Mouse (Mus musculus) Patski (cell line): Measurements from ENCODE around the gene Scfd2. TPM values are rescaled to one million over a fixed set of nuclear protein-coding genes. Genes with fewer than 3 reads are reported as not detected.

Experiments used
- ATAC-seq: fragments of 100-300 bp; one replicate; pipeline ENCODE4 v1.8.0; 2021
- CTCF ChIA-PET: fragments of 350-600 bp; sonication (Branson Sonifier 250); formaldehyde crosslinking; loops from one replicate; lab custom pipeline; 2022; ENCODE audit warnings: inconsistent platforms; lab: Charles Lee
- POLR2A ChIA-PET: fragments of 350-600 bp; sonication (Branson Sonifier 250); formaldehyde crosslinking; loops from one replicate; lab custom pipeline; 2022; ENCODE audit warnings: antibody characterized with exemption, inconsistent platforms; lab: Charles Lee
- DNase-seq: peaks from one replicate; pipeline ENCODE4 v3.0.0-alpha.2; 2011; ENCODE audit warnings: low read depth, low spot score
- H3K27me3 ChIP-seq: fragments of 371-371 bp; one replicate; pipeline ENCODE4 v1.5.1; 2021
- CTCF ChIP-seq: fragments of 100-300 bp; IDR thresholded peaks from one replicate; pipeline ENCODE4 v1.5.1; 2021
- in situ Hi-C: fragments of 300-500 bp; cut with MboI; formaldehyde crosslinking; loops from 3 replicates; pipeline ENCODE4 v1.11.1; 2018; ENCODE audit warnings: low pct_unique_long_range_greater_than_20kb, mixed read lengths
- polyA plus RNA-seq: library from polyadenylated mRNA; unstranded; gene quantifications from one replicate; pipeline ENCODE4 v1.2.3, GENCODE M21; 2021

Scfd2 gene
- polyA plus RNA-seq, 1 experiment from 2014 or later, result 8.6 TPM

DNA sequence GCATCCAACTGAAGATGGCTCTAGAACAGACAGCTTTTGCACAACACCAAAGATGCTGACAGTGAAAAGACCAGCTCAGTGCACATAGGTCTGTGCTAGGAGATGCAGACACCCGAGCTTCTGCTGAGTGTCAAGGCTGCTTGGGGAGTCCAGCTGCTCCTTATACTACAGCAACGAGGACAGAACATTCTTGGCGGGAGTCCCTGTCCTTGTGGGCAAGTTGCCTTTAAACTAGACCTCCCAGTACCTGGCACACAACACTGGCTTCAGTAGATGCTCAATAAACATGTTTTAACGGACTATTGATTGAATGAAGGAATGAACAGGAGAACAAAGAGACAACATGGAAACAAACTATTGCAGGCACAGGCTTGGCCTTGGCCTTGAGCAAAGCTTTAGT is 226.8 kb downstream of the Scfd2 start:
- DNase-seq (no peak), ATAC-seq (no peak)
- H3K27me3 ChIP-seq, result no peaks in the 10 kb centered on the region
- in situ Hi-C loops, result loop anchor here (25.0 kb wide), 1 partner anchor 308 kb away; no protein-coding TSS in a partner anchor
- ChIA-PET POLR2A (no interaction called here), CTCF (no interaction called here)
- no peak for TF ChIP-seq CTCF

DNA sequence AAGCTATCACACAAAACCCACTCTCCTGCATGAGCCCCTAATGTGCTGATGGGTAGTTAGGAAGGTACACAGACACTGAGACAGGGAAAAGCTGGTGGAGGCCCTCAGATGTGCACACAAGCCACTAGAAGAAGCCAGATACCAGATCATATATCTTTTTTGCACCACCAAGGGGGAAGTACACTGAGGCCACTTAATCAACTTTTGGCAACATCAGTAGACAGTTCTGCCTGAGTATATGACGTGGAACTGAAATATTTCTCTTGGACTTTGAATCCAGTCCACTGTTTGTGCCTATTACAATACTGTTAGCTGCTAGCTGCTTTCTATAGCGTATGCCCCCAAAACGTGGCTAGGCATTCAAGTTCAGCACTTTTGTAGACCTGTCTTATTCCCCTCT is 229.2 kb downstream of the Scfd2 start:
- no peaks in the 10 kb centered on the region for H3K27me3 ChIP-seq
- no peak for DNase-seq
- ATAC-seq, result no peak
- ChIA-PET POLR2A (no interaction called here), CTCF (interaction anchor here (1.6 to 1.9 kb wide), 2 partner anchors 9 to 854 kb away, joined by 5 to 9 read pairs; no protein-coding TSS in a partner anchor)
- no peak for TF ChIP-seq CTCF
- in situ Hi-C loops, result loop anchor here (25.0 kb wide), 1 partner anchor 310 kb away; no protein-coding TSS in a partner anchor

DNA sequence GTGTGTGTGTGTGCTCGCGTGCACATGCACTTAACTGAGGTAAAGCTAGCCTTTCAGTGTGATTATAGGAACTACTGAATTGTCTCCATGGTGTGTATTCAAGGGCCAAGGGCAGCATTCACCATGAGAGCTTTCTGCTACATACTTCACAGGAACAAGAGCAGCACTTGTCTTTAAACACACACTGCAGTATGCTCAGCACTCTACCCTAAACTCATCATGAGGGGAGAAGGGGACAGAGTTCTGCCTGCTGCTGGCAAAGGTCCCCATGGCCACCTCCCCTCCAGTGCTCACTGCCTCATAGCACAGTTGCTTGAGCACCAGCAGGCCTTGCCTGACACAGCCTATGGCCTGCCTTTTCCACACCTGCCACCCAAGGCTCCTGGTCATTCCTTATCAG is 230.1 kb downstream of the Scfd2 start:
- no peak for DNase-seq
- POLR2A ChIA-PET, result interaction anchor here (0.6 kb wide), 1 partner anchor 13 kb away, joined by 4 read pairs; no protein-coding TSS in a partner anchor
- in situ Hi-C loops, result loop anchor here (25.0 kb wide), 1 partner anchor 311 kb away; no protein-coding TSS in a partner anchor
- ATAC-seq, result no peak
- TF ChIP-seq CTCF, result no peak
- CTCF ChIA-PET, result interaction anchor here (1.3 to 1.9 kb wide), 3 partner anchors 10 to 308 kb away, joined by 4 to 9 read pairs (median 4); no protein-coding TSS in a partner anchor
- H3K27me3 ChIP-seq, result no peaks in the 10 kb centered on the region

DNA sequence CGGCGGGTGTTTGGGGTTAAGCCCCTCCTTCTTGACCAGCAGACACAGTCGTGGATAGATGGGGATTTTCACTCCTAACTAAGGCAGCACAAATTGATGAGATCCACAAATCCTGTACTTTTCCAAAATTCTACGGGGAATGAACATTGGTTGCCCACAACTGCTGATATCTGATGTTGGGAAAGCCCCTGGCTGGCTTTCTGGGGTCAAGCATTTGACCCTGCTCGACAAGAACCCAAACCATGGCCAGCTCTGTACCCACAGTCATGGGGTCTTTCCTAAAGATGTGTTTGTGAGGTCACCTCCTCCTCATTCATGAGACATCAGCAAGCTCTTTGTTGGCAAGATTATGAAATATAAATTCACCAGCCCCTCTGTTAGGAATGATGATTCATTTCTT is 230.6 kb downstream of the Scfd2 start:
- no peaks in the 10 kb centered on the region for H3K27me3 ChIP-seq
- no peak for TF ChIP-seq CTCF
- ATAC-seq, result no peak
- in situ Hi-C loops, result loop anchor here (25.0 kb wide), 1 partner anchor 311 kb away; no protein-coding TSS in a partner anchor
- ChIA-PET CTCF (interaction anchor here (0.6 to 1.3 kb wide), 3 partner anchors 10 to 307 kb away, joined by 3 to 4 read pairs (median 4); no protein-coding TSS in a partner anchor), POLR2A (interaction anchor here (0.6 kb wide), 1 partner anchor 12 kb away, joined by 4 read pairs; no protein-coding TSS in a partner anchor)
- DNase-seq, result no peak

DNA sequence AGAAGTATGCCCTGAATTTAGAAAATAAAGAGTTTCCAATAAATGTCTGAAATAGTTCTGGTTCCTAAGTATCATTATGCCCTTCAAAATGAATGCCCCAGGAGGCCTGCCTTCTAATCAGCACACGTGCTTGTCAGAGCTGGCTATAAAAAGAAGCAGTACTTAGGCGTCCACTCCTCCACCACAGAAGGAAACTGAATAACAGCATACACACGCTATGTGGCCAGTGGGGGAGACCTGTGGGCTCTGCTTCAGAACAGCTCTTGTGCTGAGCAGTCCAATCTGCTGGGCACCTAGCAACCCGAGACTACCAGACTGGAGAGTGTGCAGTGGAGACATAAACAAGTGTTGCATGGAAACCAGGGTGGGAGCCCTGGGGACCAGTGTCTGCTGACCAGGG is 231.4 kb downstream of the Scfd2 start:
- in situ Hi-C loops, result loop anchor here (25.0 kb wide), 1 partner anchor 312 kb away; no protein-coding TSS in a partner anchor
- ATAC-seq, result no peak
- no peaks in the 10 kb centered on the region for H3K27me3 ChIP-seq
- no peak for TF ChIP-seq CTCF
- CTCF ChIA-PET, result no interaction called here
- POLR2A ChIA-PET, result no interaction called here
- DNase-seq, result no peak

DNA sequence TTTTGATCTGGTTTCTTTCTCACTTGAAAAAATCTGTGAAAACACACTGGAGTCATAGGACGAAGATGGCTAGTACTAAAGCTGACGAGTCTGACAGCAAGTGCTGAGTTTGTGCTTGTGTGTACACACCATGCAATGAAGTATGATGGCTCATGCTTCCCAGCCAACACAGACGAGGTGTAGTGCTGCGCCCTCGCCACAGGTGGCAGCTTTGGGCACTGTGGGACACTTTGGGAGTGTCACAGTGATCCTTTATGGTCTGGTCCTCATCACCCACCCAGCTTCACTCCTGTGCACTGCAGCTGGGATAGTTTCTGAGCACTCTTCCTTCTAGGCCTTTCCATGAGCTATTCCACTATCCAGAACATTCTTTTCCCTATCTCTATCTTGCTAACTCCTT is 234.4 kb downstream of the Scfd2 start:
- in situ Hi-C loops, result no loop called here

DNA sequence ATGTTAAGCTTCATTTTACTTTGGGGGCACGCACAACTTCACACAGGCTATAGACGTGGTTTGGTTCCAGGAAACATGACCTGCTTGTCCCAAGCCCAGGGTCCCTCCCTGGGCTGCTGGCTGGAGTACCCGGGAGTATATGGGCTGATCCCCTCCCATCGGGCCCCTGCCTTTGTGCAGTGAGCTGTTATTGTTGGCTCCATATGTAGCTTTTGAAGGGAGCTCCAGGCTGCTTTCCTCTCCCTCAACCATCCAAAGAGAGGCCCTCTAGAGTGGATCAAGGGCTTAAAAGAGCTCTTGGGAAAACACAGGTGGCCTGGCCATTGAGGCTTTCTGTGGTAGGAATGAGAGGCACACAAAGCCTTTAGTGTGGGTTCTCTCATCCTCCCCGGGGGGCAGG is 235.5 kb downstream of the Scfd2 start:
- ChIA-PET CTCF (interaction anchor here (0.7 to 3.1 kb wide), 6 partner anchors 10 to 442 kb away, joined by 3 to 15 read pairs (median 4); no protein-coding TSS in a partner anchor), POLR2A (interaction anchor here (0.5 to 1.2 kb wide), 2 partner anchors 15 to 68 kb away, joined by 3 read pairs; no protein-coding TSS in a partner anchor)
- DNase-seq, result no peak
- H3K27me3 ChIP-seq, result no peaks in the 10 kb centered on the region
- ATAC-seq, result no peak
- in situ Hi-C loops, result no loop called here
- no peak for TF ChIP-seq CTCF

More for the DNA sequence above, 234.4 kb downstream of the Scfd2 start:
- no peak for ATAC-seq
- no peak for DNase-seq
- TF ChIP-seq CTCF, result no peak
- CTCF ChIA-PET, result no interaction called here
- H3K27me3 ChIP-seq, result no peaks in the 10 kb centered on the region
- POLR2A ChIA-PET, result interaction anchor here (0.6 kb wide), 1 partner anchor 862 kb away, joined by 3 read pairs; no protein-coding TSS in a partner anchor

DNA sequence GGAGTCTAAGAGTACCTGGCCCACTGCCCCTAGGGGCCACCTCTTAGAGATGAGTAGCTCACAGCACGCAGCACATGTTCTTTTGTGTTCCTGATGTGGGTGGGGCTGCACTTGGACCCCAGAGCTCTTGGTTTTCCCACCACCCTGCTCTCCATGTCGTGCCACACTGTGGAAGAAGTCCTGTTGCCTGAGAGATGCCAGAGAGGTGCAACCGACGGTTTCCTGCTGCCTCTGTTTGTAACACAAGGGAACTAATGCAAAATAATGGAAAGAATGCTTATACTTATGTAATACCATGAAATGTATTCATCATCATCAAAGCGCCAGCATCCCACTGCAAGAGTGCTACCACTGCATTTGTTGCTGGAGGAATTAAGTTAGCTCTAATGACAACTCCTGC is 238.0 kb downstream of the Scfd2 start:
- H3K27me3 ChIP-seq, result no peaks in the 10 kb centered on the region
- in situ Hi-C loops, result no loop called here
- TF ChIP-seq CTCF, result no peak
- POLR2A ChIA-PET, result interaction anchor here (2.0 kb wide), 1 partner anchor 8 kb away, joined by 5 read pairs; no protein-coding TSS in a partner anchor
- CTCF ChIA-PET, result interaction anchor here (1.8 to 3.1 kb wide), 2 partner anchors 10 to 18 kb away, joined by 7 to 15 read pairs; no protein-coding TSS in a partner anchor
- DNase-seq, result no peak
- ATAC-seq, result no peak

DNA sequence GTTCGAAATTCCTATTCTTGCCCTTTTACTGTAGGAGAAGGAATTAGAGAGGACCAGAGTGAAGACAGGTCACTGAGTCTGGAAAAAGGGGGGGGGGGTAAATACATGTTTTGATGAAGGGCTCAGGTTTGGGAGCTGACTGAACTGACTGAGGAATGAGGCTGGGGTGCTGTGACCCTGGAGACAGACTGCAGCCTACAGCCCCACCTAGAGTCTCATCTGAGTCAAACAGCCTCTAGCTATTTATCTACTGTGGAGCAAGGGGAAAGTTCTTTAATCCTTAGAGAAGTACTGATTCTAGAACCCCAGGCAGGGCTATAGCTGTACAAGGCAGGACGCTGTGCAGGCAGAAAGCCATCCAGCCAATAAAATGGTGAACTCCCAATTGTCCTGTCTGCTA is 239.5 kb downstream of the Scfd2 start:
- in situ Hi-C loops, result no loop called here
- no peaks in the 10 kb centered on the region for H3K27me3 ChIP-seq
- ATAC-seq (no peak), DNase-seq (no peak)
- ChIA-PET CTCF (interaction anchor here (0.7 to 1.8 kb wide), 8 partner anchors 8 to 865 kb away, joined by 3 to 7 read pairs (median 3); no protein-coding TSS in a partner anchor), POLR2A (no interaction called here)
- TF ChIP-seq CTCF, result no peak

DNA sequence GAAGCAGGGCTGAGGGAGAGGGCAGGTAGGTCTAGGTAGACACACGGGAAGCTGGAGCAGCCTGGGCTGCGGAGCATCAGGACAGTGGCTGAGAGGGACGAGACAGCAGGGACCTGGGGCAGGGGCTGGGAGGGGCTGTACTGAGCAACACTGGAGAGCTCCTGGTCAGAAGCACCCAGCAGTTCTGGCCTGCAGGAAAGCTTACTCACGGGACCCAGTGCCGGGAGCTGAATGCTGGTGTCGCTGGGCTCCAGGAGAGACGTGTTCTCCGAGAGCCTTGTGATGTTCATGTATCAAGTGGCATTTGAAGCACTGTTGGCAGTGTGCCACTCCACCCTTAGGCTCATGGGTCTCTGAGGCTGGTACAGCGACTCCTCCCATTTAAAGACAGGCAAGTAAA is 240.0 kb downstream of the Scfd2 start:
- no peak for DNase-seq

DNA sequence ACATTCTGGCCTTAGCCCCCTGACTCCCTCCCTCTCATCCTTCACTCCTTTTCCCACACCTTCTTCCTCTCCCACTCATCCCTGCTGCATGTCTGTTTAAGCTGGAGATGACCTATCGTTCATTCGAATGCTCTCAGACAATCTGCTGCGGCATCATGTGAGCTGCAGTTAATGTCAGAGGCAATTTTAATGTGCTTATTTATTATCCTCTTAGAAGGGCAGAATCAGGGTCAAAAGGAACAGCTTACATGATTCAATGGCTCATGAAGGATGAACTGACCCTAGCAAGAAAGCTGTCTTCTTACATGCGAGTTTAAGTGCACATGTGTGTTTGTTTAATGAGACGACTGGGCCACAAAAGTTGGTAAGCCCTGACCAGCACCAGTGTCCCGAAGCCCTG is 241.6 kb downstream of the Scfd2 start:
- in situ Hi-C loops, result loop anchor here (10.0 kb wide), 1 partner anchor 355 kb away; no protein-coding TSS in a partner anchor
- no peak for TF ChIP-seq CTCF
- POLR2A ChIA-PET, result no interaction called here
- no peak for ATAC-seq
- H3K27me3 ChIP-seq, result no peaks in the 10 kb centered on the region
- no peak for DNase-seq
- CTCF ChIA-PET, result interaction anchor here (0.7 kb wide), 1 partner anchor 867 kb away, joined by 3 read pairs; no protein-coding TSS in a partner anchor

More for the DNA sequence above, 240.0 kb downstream of the Scfd2 start:
- CTCF ChIA-PET, result interaction anchor here (0.7 to 1.8 kb wide), 8 partner anchors 8 to 865 kb away, joined by 3 to 7 read pairs (median 3); no protein-coding TSS in a partner anchor
- no peak for TF ChIP-seq CTCF
- ATAC-seq, result no peak
- POLR2A ChIA-PET, result no interaction called here
- H3K27me3 ChIP-seq, result no peaks in the 10 kb centered on the region
- in situ Hi-C loops, result no loop called here
